Mouse (Mus musculus): ENCODE results near the gene Dnajc21. TPM values are rescaled to one million over a fixed set of nuclear protein-coding genes. Genes with fewer than 3 reads are reported as not detected.

Dnajc21 gene
- total RNA-seq, 2 experiments from 2014 or later = 43.6 to 44.8 TPM

DNA sequence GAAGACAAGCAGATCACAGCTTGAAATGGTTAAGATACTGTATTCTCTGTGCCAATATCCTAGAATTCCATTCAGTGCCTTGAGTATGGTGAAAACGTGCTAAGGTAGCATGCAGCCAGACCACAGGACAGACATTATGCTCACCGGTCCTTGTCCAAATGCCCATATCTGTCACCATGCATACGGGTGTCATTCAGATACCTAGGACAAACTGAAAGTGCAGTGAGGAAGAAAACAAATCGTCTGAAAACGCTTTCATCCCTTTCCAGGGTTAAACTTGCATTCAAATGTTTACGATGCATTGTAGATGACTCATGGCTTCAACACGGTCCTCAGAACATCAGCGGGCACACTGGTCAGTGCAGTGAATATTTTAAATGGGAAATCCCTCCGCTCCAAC, 28.8 kb downstream of the Dnajc21 start:
- no peak for DNase-seq (ENCODE audit: low spot score in 2 of 2)

DNA sequence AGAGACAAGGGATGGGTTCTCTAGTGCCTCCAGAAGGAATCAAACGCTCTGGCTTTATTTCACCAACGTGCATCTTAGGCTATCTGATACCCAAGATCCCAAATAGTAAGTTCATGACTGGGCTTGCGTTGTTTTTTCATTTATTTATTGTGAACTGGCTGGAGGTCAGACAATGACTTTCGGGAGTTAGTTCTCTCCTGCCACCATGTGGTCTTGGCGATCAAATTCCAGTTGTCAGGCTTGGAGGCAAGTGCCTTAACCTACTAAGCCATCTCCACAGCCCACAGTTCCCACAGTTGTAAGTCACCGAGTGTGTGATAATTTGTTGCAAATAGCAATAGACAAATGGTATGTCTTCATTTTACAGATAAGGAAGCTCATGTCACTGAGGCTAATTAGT, 30.4 kb downstream of the Dnajc21 start:
- DNase-seq (ENCODE audit: low spot score in 2 of 2) = no peak

DNA sequence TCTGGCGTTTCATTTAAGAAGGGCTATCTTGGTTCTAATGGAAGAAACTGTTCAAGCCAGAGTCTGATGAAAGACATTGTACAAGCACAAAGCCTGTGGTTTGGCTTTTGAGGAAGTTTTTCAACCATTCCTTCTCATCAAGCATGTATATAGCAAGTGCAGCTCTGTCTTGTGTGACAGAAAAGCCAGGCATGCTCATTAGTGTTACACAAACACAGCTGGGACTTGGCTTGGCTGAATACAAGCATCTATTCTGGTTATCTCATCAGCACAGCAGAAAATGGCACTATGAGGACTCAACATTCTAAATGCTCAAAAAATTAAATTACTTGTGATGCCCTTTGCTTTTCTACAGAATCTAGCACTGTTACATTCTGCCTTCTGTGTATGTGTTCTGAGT, 33.4 kb downstream of the Dnajc21 start:
- no peak for DNase-seq (ENCODE audit: low spot score in 2 of 2)

DNA sequence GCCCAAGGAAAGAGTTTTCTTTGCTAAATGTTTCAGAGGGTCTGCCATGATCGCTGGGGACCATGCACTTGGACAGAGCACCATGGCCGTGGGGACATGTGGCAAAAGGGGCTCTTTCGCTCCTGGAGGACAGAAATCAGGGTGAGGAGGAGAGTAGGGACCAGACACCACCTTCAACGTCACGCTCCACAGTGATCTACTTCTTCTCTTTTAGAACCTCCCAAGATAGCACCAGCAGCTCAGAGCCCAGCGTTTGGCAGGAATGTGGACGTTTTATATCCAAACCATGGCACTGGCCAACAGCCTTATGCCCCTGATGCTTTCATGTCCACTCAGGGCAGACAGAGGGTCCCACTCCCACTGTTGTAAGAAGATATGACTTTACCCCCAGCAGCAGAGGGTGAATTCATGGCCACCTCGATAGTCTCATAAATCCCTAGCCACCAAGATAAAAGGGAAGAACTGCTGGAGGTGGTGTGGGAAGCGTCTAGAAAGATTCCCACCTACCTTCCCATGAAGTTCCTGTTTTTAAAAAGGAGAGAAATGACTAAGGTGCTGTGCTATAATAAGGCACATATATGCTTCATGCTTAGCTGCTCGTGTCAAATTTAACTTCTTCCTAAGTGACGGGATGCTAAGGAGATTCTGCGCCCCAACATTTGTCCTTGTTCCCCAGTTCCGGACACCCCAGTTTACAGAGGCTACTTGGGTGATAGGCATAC, 43.6 kb downstream of the Dnajc21 start:
- DNase-seq (ENCODE audit: low spot score in 2 of 2) = no peak

DNA sequence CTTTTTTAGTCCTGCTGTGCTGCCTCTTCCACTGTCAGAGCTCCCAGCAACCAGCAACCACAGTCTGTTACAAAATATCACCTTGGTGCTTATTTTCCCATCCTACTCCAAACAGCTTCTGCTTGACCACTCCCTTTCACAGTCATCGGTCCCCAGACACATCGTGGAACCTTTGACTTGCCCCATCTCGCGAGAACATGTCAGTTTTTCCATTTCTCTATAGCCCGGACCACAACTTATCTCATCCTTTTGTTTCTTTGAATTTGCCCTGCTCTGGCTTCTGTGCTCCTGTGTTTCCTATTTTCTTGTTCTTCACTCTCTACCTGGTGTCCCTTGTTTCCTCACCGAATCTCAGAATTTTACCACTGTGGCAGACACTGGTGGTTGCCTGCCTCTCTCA, 44.2 kb downstream of the Dnajc21 start:
- no peak for DNase-seq (ENCODE audit: low spot score in 2 of 2)

DNA sequence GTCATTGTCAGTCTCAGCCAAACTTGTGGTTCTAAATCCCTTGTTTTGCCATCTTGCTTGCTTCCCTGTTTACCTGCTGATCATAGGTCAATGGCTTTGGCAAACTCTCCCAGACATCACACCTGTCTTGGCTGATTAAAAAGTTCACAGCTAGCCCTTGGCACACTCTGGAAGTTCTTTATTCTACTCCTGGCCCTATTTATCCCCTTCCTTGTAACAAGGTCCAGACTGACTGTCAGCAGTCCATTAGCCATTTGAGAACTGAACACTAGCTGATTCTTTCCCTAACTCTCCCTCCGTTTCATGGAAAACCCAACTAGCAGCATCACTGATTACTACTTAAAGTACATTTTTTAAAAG, 48.6 kb downstream of the Dnajc21 start:
- DNase-seq (ENCODE audit: low spot score in 2 of 2) = no peak

DNA sequence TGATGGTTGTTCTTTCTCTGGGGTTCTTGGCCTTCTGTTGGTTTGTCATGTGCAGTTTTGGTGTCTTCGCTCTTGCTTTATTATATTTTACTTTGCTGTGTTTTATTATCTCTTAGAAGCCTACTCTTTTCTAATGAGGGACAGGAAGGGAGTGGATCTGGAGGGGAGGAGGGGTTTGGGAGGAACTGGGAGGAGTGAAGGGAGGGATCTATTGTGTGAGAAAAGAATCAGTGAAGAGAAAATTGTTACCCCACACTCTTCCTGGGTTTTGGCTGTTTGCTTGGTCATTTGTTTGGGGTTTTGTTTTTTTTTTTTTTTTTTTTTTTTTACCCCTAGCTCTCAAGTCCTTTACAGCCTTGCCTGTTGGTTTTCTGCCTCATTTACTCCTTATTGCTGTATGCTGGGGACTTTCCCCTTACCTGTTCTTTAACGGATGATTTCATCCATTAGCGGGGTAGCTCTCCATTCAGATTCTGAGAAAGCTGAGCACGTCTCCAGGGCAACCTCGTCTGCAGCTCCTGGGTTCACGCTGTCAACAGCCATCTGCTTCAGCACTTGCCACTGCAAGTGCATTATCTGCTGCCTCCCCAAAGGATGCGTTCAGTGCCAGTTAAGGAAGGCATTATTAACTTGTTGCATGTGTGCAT, 49.1 kb downstream of the Dnajc21 start:
- DNase-seq (ENCODE audit: low spot score in 2 of 2) = no peak

DNA sequence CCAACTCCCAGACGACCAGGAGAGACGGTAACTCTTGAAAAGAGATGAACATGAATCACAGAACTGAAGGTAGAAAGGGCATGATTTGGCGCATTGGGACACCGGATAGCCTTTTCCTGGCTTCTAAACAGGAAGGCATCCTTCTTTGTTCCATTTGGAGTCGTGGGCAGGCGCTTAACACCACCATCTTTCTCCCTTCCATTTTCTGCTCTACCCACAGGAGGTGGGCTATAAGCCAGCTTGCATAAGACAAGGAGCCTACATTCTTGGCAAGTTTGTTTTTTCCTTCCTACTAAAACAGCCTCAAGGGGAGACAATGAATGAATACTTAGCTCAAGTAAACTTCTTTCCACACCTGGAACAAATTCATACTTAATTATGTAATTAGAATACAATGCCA, 56.7 kb downstream of the Dnajc21 start:
- DNase-seq (ENCODE audit: low spot score in 2 of 2) = no peak

DNA sequence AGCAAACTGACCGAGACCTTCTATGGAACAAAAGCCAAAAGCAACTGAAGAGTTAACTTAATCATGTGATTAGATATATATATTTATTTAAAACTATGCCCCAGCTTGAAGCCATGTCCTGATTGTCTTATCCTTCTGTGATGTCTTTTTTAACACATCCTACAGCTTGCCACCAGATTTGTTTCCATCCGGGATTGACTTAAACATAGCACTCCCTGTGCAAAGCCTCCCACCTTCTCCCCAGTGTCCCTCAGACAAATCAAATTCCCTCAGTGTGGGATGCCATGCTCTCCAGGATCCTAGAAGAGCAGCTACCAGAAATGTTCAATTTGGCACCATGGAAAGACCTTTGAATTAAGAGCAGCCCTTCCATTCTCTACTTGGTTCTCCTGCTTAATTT, 59.4 kb downstream of the Dnajc21 start:
- DNase-seq (ENCODE audit: low spot score in 2 of 2) = no peak

DNA sequence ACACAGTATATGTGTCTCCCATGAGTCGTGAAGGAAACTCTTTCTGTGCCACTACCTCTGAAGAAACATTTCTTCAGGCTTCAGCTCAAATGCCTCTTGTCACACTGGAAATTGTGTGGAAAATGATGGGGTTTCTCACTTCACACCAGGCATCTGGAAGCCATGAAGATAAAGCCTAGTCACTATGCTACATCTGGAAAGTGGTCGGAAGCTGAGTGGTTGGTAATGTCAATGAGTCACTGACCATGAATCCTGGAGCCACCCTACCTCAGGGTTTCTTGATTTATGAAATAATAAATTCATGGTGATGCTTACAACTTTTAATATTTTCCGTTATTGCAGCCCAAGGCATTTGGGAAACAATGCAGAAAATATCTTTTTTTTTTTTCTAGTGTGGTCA, 60.5 kb downstream of the Dnajc21 start:
- no peak for DNase-seq (ENCODE audit: low spot score in 2 of 2)

DNA sequence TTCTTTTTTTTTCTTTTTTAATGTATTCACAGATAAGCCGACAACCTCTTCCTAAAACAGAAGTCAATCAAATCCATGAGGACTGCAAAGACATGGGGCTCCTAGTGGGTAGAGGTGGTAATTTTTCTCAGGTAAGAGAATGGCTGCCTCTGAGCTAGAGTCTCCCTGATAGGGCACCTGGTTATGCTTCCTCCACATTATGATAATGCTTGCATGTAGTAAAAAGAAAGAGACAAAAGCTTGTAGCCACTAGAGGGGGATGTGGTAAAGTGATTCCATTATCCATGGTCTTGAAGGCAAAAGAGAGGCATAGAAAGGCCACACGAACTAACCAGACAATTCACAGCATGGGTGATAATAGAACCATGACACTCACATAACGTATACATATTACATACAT, 69.9 kb downstream of the Dnajc21 start:
- DNase-seq (ENCODE audit: low spot score in 2 of 2) = no peak

DNA sequence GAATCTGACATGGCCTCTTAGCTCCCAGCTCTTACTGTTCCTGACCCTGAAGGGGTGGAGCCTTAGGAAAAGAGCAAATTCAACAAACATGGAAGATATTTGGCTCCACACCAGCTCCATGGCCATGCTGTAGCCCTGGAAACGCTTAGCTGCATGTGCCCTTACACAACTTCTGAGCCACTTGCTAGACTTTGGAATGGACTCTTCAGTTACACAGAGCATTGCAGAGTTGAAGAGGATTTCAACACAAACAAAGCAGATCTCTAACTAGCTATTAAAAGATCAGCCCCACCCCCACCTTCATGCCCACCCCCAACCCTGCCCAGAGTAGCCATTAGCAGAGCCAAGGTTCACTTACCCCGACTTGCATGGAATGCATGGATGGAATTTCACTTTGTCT, 70.5 kb downstream of the Dnajc21 start:
- DNase-seq (ENCODE audit: low spot score in 2 of 2) = no peak

Other genes starting within 250 kb of the Dnajc21 start
- gene Gm21973, start 145.1 kb downstream of the Dnajc21 start, total RNA-seq (2021) = not detected
- 1 to 10 TPM; 1.1 to 6.8 TPM for gene Agxt2, start 112.0 kb downstream of the Dnajc21 start, total RNA-seq (2021)
- gene Brix1, start 15.4 kb upstream of the Dnajc21 start, total RNA-seq (2021) = 10 to 100 TPM; 49.7 to 51.4 TPM
- 10 to 100 TPM; 12.0 to 15.3 TPM for gene Rad1, start 15.5 kb upstream of the Dnajc21 start, total RNA-seq (2021)
- not detected for gene Ttc23l, start 88.2 kb upstream of the Dnajc21 start, total RNA-seq (2021)
- 10 to 100 TPM; 26.9 to 28.7 TPM for gene Rai14, start 244.1 kb upstream of the Dnajc21 start, total RNA-seq (2021)